Mouse (Mus musculus) E14TG2a.4 (cell line): ENCODE data around the gene Gm28051.

Source experiments
- CTCF ChIP-seq: conservative IDR thresholded peaks from 2 replicates; pipeline ENCODE4 v1.5.1; 2014; ENCODE audit warnings: low read length
- POU5F1 ChIP-seq: IDR thresholded peaks from 2 replicates; pipeline ENCODE4 v1.6.1; 2014; ENCODE audit warnings: low read length, borderline replicate concordance

- TF ChIP-seq CTCF (no peak), POU5F1 (no peak)
Observed at GRCm38 (mm10) chr12:102683438-102683837, 74.1 kb downstream of the Gm28051 start.
